Mouse (Mus musculus): ENCODE data around the gene Ankrd23. TPM values are rescaled to one million over a fixed set of nuclear protein-coding genes. Genes with fewer than 3 reads are reported as not detected.

The Ankrd23 gene
- polyA plus RNA-seq, 1 experiment from 2014 or later: 6.9 TPM

- Histone ChIP-seq H3K4me1 (peaks cover 34% of the 10 kb centered on the region), H3K27me3 (replicated peaks) (peaks cover 94% of the 10 kb centered on the region), H3K9ac (no peak overlapping the region), H3K27ac (no peak overlapping the region), H3K4me2 (no peak overlapping the region), H3K9me3 (replicated peaks) (no peaks in the 10 kb centered on the region), H3K4me3 (no peak overlapping the region), H3K36me3 (no peaks in the 10 kb centered on the region)
- 29% methylated on average over 6 of the region's 6 CpGs for WGBS (ENCODE audit: insufficient replicate concordance)
- ATAC-seq: no peak
Observed at GRCm38 (mm10) chr1:36560903-36561302, 24.2 kb upstream of the Ankrd23 start.

GRCm38 (mm10) chr1:36559888-36560287 lies 23.2 kb upstream of the Ankrd23 start:
- ATAC-seq: no peak
- H3K9me3 ChIP-seq (replicated peaks): no peaks in the 10 kb centered on the region
- H3K4me3 ChIP-seq: no peak overlapping the region
- H3K27ac ChIP-seq: no peak overlapping the region
- 19% methylated on average over 5 of the region's 5 CpGs for WGBS (ENCODE audit: insufficient replicate concordance)
- H3K9ac ChIP-seq: no peak overlapping the region
- peaks cover 100% of the 10 kb centered on the region for H3K27me3 ChIP-seq (replicated peaks)
- H3K4me2 ChIP-seq: no peak overlapping the region
- peaks cover 44% of the 10 kb centered on the region for H3K4me1 ChIP-seq
- no peaks in the 10 kb centered on the region for H3K36me3 ChIP-seq

- Histone ChIP-seq H3K27me3 (replicated peaks) (peaks cover 100% of the 10 kb centered on the region), H3K4me1 (peaks cover 47% of the 10 kb centered on the region), H3K4me2 (peak overlapping the region; percentile 68; the same call in 1 of the 2 replicates), H3K27ac (no peak overlapping the region), H3K36me3 (0 out of 2 replicates have a peak, but pooled peaks cover 5% of the 10 kb centered on the region), H3K9me3 (replicated peaks) (no peaks in the 10 kb centered on the region), H3K9ac (no peak overlapping the region), H3K4me3 (no peak overlapping the region)
- ATAC-seq: no peak
- 7% methylated on average over 4 of the region's 4 CpGs for WGBS (ENCODE audit: insufficient replicate concordance)
Observed at GRCm38 (mm10) chr1:36559256-36559655, 22.6 kb upstream of the Ankrd23 start.

- Histone ChIP-seq H3K36me3 (peaks cover 14% of the 10 kb centered on the region), H3K4me2 (peak within 1 kb of the TSS; percentile 68), H3K9me3 (replicated peaks) (no peaks in the 10 kb centered on the region), H3K27ac (peak within 1 kb of the TSS; percentile 76), H3K4me3 (peak within 1 kb of the TSS; percentile 61), H3K27me3 (replicated peaks) (peaks cover 100% of the 10 kb centered on the region), H3K4me1 (peaks cover 46% of the 10 kb centered on the region), H3K9ac (peak within 1 kb of the TSS; percentile 69)
- 1% methylated on average over 69 of the region's 69 CpGs for WGBS (ENCODE audit: insufficient replicate concordance)
- peak; percentile 14; the same call in 1 of the 2 replicates for ATAC-seq
Observed at GRCm38 (mm10) chr1:36558031-36558993, 21.6 kb upstream of the Ankrd23 start, which contains the start of gene Sema4c. TSS of gene Sema4c (minus strand) at chr1:36558349.

- Histone ChIP-seq H3K9ac (peak overlapping the region; percentile 69), H3K4me3 (peak overlapping the region; percentile 61), H3K27me3 (replicated peaks) (peaks cover 94% of the 10 kb centered on the region), H3K27ac (peak overlapping the region; percentile 76), H3K9me3 (replicated peaks) (no peaks in the 10 kb centered on the region), H3K4me2 (peak overlapping the region; percentile 68), H3K36me3 (peaks cover 22% of the 10 kb centered on the region), H3K4me1 (peaks cover 38% of the 10 kb centered on the region)
- ATAC-seq: peak; percentile 36
- WGBS (ENCODE audit: insufficient replicate concordance): under 1% methylated on average over 43 of the region's 48 CpGs
Observed at GRCm38 (mm10) chr1:36557457-36558011, 20.9 kb upstream of the Ankrd23 start.

- peak overlapping the region; percentile 68 for H3K4me2 ChIP-seq
- H3K9ac ChIP-seq: peak overlapping the region; percentile 69
- peaks cover 86% of the 10 kb centered on the region for H3K27me3 ChIP-seq (replicated peaks)
- peak overlapping the region; percentile 76 for H3K27ac ChIP-seq
- peaks cover 31% of the 10 kb centered on the region for H3K4me1 ChIP-seq
- no peaks in the 10 kb centered on the region for H3K9me3 ChIP-seq (replicated peaks)
- WGBS (ENCODE audit: insufficient replicate concordance): under 1% methylated on average over 52 of the region's 52 CpGs
- peak overlapping the region; percentile 61 for H3K4me3 ChIP-seq
- peak; percentile 55 for ATAC-seq
- H3K36me3 ChIP-seq: peaks cover 29% of the 10 kb centered on the region
Observed at GRCm38 (mm10) chr1:36556553-36557456, 20.1 kb upstream of the Ankrd23 start.

GRCm38 (mm10) chr1:36555798-36556395 lies 19.2 kb upstream of the Ankrd23 start:
- Histone ChIP-seq H3K9ac (peak overlapping the region; percentile 69), H3K27me3 (replicated peaks) (peaks cover 77% of the 10 kb centered on the region), H3K4me3 (peak overlapping the region; percentile 61), H3K36me3 (peaks cover 36% of the 10 kb centered on the region), H3K9me3 (replicated peaks) (no peaks in the 10 kb centered on the region), H3K27ac (peak overlapping the region; percentile 76), H3K4me1 (peaks cover 29% of the 10 kb centered on the region), H3K4me2 (peak overlapping the region; percentile 68)
- WGBS (ENCODE audit: insufficient replicate concordance): 15% methylated on average over 8 of the region's 8 CpGs
- no peak for ATAC-seq

- 39% methylated on average over 21 of the region's 21 CpGs for WGBS (ENCODE audit: insufficient replicate concordance)
- H3K9ac ChIP-seq: no peak overlapping the region
- 0 out of 2 replicates have a peak overlapping the region, but pooled peaks have one; percentile 8 for H3K27ac ChIP-seq
- H3K4me3 ChIP-seq: no peak overlapping the region
- peaks cover 66% of the 10 kb centered on the region for H3K27me3 ChIP-seq (replicated peaks)
- H3K4me1 ChIP-seq: peaks cover 29% of the 10 kb centered on the region
- no peak for ATAC-seq
- peak overlapping the region; percentile 68 for H3K4me2 ChIP-seq
- peaks cover 47% of the 10 kb centered on the region for H3K36me3 ChIP-seq
- no peaks in the 10 kb centered on the region for H3K9me3 ChIP-seq (replicated peaks)
Observed at GRCm38 (mm10) chr1:36554633-36555399, 18.1 kb upstream of the Ankrd23 start.

GRCm38 (mm10) chr1:36552506-36552905 lies 15.8 kb upstream of the Ankrd23 start:
- H3K4me1 ChIP-seq: peaks cover 29% of the 10 kb centered on the region
- H3K9ac ChIP-seq: no peak overlapping the region
- H3K4me3 ChIP-seq: no peak overlapping the region
- no peak overlapping the region for H3K27ac ChIP-seq
- no peak for ATAC-seq
- 80% methylated on average over 16 of the region's 16 CpGs for WGBS (ENCODE audit: insufficient replicate concordance)
- peaks cover 43% of the 10 kb centered on the region for H3K27me3 ChIP-seq (replicated peaks)
- H3K9me3 ChIP-seq (replicated peaks): no peaks in the 10 kb centered on the region
- H3K4me2 ChIP-seq: no peak overlapping the region
- H3K36me3 ChIP-seq: peaks cover 59% of the 10 kb centered on the region

- 83% methylated on average over 17 of the region's 17 CpGs for WGBS (ENCODE audit: insufficient replicate concordance)
- no peak for ATAC-seq
- Histone ChIP-seq H3K36me3 (peaks cover 59% of the 10 kb centered on the region), H3K4me1 (peaks cover 30% of the 10 kb centered on the region), H3K9me3 (replicated peaks) (no peaks in the 10 kb centered on the region), H3K4me2 (no peak overlapping the region), H3K27ac (no peak overlapping the region), H3K9ac (no peak overlapping the region), H3K4me3 (no peak overlapping the region), H3K27me3 (replicated peaks) (peaks cover 37% of the 10 kb centered on the region)
Observed at GRCm38 (mm10) chr1:36551904-36552303, 15.2 kb upstream of the Ankrd23 start.
